Mouse (Mus musculus): ENCODE results near the gene Dock8. TPM values are rescaled to one million over a fixed set of nuclear protein-coding genes. Genes with fewer than 3 reads are reported as not detected.

Dock8 gene
- total RNA-seq, 2 experiments from 2014 or later, result 4.4 to 5.2 TPM

DNA sequence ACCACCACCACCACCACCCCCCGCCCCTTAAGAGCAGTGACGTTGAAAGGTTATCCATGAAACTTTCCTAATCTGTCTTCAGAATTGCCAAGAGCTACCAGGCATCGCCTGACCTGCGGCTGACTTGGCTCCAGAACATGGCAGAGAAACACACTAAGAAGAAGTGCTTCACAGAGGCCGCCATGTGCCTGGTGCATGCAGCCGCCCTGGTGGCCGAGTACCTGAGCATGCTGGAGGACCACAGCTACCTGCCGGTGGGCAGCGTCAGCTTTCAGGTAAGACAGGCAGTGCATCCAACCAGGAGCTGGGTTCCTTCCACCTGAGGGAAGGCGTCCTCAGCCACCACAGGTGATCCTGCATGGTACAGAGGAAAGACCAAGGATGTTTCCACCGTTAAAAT is 177.4 kb downstream of the Dock8 start:
- DNase-seq (ENCODE audit: low spot score in 2 of 2), result no peak

DNA sequence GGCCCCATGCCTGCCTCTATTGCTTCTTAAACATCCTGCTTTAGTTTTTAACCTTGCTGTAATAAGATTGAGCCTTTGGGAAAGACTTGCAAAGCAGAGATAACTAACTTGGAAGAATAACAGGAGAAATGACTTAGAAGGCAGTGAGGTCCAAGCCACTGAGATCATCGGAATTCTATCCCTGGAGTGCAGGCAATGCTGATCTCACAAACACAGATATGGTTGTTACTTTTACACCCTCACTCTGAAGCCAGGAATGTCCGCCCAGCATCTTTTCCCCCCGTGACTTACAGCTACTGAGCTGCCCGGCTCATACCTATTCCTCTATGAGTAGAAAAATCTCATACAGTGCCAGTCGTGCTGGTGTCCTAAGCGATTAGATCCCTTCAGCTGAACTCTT is 180.7 kb downstream of the Dock8 start:
- no peak for DNase-seq (ENCODE audit: low spot score in 2 of 2)

DNA sequence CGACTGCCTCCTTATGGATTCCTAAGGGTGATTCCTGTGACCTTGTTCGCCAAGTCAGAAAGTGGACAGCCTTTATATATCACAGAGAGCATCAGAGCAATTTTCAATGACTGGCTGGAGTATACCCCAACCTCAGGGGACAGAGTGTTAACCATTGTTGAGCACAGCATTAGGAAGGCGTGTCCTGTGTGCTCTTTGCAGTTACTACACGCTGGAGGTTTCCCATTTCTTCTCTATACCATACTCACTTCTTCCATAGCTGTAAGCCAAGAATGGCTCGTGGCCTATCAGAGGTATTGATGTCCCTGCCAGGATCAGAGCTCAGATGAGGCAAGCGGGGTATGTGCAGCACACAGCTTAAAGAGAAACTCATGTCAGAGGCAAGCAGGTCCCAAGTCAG is 181.2 kb downstream of the Dock8 start:
- no peak for DNase-seq (ENCODE audit: low spot score in 2 of 2)

DNA sequence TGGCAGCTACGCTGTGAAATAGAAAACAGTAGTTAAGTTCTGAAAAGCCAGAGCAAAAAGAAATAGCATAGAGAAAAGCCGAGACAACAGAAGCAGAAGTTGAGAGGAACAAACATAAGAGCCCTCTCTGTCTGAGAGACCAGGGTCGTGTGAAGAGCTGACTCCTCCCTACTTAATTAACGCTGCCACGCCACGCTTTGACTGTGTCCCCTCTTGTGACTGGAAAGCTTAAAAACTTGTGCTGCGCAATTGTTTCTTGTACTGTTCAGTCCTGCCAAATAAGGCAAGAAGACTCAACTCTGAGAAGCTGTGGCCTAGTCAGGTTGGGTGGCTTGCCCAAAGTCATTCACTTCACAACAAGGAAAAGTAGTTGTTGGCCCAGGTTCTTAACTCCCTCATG is 184.7 kb downstream of the Dock8 start:
- DNase-seq (ENCODE audit: low spot score in 2 of 2), result no peak

DNA sequence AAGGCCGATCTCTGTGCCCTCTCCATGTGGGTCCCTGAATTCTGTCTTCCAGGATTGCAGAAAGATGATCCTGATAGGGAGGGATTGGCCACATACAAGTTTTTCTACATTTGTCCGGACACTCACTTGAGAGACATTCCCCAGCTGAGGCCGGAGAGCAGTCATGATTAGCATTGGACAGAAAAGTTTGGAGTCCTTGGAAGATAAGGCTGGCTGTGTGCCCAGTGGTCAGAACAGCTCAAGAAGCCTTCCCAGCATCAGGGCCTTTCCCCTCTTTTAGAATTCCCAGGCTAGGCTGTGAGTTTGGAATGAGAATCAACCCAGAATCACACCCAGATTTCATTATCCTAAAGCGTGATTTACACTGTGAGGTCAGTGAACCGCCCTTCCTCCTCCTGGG is 187.0 kb downstream of the Dock8 start:
- peak in 1 of 2 experiments; percentile 72 for DNase-seq (ENCODE audit: low spot score in 2 of 2)

DNA sequence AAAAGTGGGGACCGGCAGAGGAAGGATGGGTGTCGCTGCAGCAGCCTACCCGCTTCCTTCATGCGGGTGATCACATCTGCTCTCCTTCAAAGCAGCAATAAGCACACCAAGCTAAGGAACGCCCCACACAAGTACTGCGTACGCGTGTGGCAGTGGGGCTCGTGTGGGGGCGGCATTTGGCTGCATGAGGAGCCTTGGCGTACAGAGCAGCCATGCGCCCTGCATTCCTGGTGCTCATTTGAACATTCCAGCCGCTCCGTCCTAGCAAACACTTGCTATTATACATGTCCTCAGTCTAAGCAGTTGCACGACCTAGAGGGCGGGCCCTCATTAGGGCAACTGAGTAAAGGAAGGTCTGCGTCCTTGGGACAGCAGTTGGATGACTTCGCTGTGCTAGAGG is 188.3 kb downstream of the Dock8 start:
- no peak for DNase-seq (ENCODE audit: low spot score in 2 of 2)

DNA sequence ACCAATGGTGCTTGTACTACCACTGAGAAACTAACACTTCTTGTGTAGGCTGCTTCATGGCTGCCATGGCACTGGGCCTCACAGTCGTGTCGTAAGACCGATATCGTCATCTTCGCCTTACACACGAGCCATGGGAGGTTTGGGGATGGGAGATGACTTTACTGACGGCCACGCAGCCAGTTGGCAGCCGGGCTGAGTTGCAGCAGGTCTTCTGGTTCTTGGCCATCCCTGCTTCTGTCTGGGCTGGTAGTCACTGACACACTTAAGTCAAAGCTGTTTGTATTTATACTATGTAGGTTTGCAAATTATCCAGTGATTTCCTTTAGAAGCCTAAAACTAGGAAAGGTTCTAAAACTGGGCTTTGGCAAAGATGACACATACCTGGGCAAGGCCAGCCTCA is 194.4 kb downstream of the Dock8 start:
- DNase-seq (ENCODE audit: low spot score in 2 of 2), result no peak

DNA sequence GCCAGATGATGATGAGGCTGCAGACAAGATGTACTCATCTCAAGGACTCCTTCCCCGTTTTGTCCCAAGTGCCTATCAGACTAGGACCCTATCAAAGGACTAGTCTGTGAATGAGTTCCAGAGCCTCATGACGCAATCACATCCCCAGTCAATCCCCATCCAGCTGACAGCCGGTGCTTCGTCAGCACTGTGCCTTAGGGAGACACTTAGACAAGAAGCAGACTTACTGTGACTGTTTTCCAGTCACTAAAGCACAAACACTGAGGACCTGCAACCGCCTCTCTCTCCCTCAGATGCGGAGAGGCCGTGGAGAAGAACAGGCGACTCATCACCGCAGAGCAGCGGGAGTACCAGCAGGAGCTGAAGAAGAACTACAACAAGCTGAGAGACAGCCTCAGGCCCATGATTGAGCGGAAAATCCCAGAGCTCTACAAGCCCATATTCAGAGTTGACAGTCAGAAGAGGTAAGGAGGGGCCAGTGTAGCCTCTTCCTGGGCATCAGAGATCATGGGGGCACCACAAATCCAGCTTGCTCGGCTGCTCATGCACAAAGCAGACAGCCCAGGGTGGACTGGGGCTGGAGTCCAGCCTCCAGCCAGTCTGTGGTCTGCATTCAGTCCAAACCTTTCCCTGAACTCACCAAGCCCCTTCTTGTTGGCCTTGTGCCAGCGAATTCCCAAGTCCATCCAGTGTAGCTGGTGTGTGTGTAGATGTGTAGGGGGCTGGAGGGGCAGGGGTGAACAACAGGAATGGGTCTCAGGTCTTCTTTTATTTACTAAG is 200.9 kb downstream of the Dock8 start:
- no peak for DNase-seq (ENCODE audit: low spot score in 2 of 2)

DNA sequence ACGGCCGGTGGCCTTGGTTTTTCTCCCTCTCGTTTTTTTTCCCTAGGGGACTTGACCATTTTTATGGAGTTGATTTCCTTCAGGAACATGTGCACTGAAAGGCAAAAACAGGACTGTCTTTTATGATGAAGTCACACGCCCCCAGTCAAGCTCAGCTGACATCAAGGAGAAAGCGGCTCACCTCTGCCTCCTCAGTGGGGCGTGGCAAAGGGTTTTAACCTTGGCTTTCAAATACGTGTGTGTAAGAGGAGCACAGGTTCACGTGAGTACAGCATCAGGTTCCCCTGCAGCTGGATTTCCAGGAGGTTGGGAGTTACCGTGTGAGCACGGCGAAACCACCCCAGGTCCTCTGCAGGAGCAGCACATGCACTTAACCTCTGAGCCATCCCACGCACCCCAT is 203.7 kb downstream of the Dock8 start:
- DNase-seq (ENCODE audit: low spot score in 2 of 2), result no peak

DNA sequence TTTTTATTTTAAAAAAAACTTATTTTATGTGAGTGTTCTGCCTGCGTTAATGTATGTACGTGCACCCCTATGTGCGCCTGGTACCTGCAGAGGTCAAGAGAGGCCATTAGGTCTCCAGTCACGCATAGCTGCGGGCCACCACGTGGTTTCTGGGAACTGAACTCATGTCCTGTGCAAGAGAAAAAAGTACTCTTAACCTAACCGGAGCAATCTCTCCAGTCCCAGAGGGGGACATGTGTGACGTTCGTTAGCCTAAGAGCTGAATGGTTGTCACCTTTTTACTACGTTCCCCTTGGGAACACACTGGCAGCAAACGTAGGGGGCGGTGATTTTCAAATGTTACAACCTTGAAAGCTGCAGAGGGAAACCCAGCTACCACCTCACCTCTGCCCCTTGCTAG is 207.6 kb downstream of the Dock8 start:
- no peak for DNase-seq (ENCODE audit: low spot score in 2 of 2)

DNA sequence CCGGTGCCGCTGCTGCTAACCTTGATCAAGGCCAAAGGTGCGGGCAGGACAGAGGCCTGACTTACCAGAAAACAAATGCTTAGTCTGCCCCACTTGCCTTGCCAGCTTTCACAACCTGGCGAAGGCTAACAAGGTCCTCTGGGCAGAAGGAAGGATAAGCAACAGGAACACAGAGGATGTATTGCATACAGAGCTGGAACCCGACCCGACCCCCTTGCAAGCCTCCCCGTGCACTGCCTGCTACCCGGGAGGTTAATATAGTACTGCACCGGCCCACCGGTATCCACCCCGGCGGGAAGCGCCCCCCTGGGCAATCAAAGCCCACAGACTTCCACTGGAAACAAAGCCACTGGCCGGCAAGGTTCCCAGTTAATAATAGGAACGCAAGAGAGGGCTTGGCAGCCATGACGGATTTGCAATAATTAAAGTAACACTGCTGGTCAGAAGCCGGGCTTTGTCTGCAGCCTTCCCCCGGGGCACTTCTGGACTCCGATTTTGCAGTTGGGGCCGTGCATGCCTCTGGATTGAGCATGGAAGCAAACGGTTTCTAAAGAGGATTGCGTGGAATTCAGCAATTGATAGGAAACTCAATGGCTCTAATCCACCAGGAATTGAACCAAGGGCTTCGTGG is 208.5 kb downstream of the Dock8 start:
- DNase-seq (ENCODE audit: low spot score in 2 of 2), result peak in 1 of 2 experiments; percentile 47

DNA sequence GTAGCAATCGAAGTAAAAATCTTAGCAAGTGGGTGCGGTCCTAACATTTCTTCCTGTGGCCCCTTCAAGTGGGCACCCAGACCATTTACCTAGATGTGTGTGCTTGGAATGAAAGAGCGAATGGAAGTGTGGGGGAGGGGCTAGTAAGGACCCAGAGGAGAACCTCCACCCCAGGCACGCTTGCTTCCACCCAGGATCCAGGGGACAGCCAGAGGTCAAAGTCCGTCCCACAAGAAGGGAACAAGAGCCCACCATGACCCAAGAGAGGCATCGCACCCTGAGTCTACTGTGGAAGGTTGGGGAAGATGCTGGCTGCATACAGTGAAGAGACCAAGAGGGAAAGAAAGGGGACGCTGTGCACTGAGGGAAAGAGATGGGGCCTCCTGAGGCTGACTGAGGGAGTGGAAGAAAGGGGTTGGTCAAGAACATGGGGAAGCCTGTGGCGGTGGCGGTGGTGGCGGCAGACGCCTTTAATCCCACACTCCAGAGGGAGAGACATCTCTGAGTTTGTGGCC is 209.3 kb downstream of the Dock8 start:
- no peak for DNase-seq (ENCODE audit: low spot score in 2 of 2)

DNA sequence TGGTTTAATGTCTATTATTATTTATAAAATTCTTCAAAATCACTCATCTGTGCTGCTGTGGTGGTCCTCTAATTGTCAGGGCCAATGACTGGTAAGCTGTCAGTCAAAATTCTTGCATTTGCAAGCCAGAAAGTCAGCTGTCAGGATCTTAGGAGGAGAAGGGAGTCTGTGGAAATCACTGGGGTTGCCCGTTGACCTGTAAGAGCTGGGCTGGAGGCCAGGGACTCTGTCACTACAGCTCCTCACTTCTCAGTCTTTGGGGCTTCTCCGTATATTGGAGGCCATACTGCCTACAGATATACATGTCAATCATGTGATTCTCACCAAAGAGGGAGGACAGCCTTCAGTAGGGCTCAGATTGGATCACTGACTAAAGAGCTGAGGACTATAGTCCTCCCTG is 221.3 kb downstream of the Dock8 start:
- DNase-seq (ENCODE audit: low spot score in 2 of 2), result no peak

DNA sequence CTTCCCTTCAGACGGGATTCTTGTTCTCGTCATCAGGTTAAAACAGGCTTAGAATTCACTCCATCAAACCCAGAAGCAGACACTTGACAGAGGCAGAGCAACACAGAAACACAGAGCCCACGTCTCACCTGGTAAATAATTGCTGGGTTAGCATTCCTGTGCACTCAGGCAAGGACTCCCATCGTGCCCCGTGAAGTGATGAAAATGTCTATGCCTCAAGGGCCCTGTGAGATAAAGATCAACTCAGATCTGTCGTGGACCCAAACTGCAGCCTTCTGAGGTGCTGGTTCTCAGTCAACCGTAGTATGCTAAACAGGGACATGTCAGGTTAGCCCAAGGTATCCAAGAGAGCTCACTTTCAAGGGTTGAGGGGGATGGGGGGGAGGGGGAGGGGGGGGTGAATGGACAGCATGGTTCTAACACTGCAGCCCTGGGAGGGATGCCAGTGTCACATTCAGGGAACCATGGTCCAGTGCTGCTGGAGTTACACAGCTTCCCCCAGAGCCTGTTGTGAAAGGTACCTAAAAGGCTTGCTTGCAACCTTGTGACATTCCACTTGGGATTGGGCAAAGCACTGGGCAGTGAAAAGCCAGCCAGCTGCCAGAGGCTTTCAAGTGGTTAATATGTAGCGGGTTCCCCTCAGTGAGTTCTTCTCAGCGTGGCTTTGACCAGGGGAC is 222.8 kb downstream of the Dock8 start:
- DNase-seq (ENCODE audit: low spot score in 2 of 2), result no peak

DNA sequence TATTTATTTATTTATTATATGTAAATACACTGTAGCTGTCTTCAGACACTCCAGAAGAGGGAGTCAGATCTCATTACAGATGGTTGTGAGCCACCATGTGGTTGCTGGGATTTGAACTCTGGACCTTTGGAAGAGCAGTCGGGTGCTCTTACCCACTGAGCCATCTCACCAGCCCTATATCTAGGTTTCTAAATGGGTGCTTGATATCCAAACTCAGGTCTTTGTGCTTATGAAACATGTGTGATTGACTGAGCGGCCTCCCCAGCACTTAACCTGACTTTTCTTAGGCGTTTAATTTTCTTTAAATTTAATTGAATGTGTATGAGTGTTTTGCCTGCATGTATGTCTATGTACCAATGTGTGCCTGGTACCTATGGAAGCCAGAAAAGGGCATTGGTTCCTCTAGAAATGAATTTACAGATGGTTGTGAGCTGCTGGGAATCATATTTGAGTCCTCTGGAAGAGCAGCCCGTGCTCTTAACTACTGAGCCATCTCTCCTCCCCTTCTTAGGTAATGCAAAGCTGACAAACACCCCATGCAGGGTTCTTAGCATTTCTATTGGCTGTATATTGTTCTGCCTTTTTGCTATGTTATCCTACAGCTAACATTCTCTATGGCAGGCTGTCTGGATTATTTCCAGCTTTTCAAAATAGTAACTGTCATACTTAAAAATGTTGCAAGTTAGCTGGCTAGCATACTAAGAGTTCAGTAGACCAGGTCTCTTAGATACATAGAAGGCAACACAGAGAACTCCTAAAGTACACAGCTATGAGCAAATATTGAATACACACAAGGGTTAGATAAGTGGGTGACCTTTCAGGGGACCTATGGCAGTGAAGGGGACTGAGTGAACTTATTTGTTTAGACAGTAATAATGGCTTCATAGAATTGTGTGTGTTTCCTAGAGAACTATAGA is 231.0 kb downstream of the Dock8 start:
- no peak for DNase-seq (ENCODE audit: low spot score in 2 of 2)

DNA sequence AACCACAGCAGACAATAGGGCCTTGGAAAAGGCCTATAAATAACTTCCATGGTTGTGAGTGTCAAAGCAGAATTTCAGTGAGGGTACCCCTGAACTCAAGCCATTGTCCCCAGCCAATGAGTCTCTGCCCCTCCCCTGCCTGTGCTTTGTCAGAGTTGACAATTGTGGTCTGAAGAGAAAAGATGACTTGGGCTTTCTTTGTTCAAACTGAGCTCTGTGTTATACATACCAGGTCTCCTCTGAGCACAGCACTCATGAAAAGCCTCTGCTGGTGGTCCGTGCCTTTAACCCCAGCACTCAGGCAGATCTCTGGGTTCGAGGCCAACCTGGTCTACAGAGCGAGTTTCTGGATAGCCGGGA is 231.6 kb downstream of the Dock8 start:
- no peak for DNase-seq (ENCODE audit: low spot score in 2 of 2)

DNA sequence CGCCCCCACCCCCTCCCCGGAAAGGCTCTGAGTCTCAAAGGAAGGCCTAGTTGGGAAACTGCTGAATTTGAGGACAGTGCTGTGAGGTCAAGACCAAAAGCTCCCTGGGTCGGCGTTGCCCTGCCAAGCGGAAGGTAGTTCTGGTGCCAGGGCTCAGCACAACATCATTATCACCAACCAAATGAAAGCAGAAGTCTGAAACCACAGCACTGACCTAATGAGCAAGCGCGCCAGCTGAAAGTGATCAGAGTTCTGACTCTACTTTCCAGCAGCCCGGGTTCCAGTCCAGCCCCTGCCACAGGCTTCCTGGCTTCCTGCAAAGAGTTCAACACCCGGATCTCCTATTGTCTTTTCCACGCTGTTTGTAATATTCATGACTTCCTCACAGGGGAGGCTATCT is 232.7 kb downstream of the Dock8 start:
- no peak for DNase-seq (ENCODE audit: low spot score in 2 of 2)

DNA sequence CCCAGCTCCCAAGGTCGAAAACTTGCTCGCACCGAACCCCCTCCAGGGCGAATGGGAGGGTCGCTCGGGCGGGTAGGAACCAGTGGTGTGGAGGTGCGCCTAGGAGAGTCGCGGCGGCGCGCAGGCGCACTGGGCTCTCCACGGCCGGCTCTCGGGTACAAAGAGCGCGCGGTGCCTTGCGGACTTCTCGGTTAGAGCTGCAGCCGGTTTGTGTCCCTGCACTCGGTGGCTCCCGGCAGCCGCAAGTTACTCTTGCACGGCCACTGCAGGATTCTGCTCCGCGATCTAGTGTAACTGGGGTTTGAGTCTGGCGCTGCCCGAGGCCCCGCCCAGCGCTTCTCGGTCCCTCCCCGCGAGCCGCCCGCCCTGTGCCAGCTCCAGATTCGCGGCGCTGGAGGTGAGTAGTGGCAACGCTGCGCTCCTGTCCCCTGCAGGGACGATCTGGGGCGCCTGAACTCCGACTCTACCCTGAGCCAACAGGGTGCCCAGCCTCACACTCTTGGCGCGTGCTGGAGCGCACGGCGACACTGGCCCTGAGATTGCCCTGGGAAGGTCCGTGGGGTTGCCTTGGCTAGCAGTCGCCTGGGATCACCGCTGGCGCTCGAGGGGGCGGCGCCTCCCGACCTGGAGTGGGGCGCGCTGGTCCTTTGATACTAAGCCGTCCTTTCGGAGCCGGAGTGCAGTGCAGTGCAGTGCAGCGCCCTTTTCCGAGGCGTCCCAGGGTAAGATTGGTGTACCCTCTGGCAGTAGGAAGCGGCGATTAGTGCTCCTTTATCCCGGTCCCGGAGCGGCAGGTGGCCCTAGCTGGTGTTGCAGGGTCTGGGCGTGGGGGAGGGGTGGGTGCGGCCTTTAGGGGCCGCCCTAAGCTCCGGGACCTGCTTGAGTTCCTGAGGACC is 237.5 kb downstream of the Dock8 start, which contains the start of gene Kank1:
Gene Kank1, plus strand, starts transcription at position 380 of the 896 bp plus-strand sequence.
- DNase-seq (ENCODE audit: low spot score in 2 of 2), result peak; percentile 42 to 63

DNA sequence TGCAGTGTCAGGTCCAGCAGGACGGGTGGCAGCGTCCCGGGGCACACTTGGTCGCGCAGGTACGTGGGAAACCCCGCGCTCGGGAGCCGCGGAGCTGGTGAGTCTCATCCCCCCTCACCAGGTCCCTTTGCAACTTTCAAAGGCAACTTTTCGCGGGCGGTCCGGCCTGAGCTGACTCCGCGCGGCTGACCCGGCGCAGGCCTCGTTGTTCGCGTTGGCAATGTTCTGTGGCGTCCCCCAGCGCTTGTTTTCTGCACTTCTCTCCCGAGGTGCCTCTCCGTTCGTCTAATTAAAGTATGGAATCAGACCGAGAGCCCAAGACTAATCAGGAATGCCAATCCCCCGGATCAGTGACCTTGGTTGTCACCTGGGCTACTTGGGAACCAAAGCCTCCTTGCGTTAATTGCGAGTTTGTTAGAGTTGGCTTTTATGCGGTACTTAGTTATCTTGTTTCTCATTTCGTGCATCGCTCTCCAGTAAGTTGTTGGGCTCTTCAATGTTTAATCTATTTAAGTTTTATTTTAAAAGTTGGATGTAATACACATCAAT is 238.2 kb downstream of the Dock8 start:
- DNase-seq (ENCODE audit: low spot score in 2 of 2), result peak; percentile 47 to 66

DNA sequence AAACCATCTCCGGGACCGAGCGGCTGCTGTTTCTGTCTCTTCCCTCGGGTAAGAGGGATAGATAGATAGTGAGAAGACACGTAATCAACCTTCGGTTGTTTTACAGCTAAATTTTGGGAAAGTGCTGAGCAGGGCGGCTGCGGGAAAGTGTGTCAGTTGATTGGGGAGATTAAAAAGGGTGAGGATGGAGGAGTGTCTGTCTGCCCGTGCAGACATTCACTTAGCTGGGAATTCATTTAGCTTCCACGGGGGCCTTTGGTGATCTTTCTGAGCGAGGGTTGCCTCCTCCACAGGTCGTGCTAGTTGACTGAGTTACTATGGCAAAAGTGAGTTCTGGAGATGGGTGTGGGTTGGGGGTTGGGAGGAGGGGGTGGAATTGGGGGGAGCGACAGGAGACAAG is 238.8 kb downstream of the Dock8 start:
- DNase-seq (ENCODE audit: low spot score in 2 of 2), result no peak

All from gastrocnemius, postnatal 4 days (tissue).